Mouse (Mus musculus) large intestine, adult 2 months (tissue): ENCODE data around the gene Nxnl1. TPM values are rescaled to one million over a fixed set of nuclear protein-coding genes. Genes with fewer than 3 reads are reported as not detected.

Experiments used
- DNase-seq: peaks from one replicate; pipeline ENCODE4 v3.0.0-alpha.2; 2012; ENCODE audit warnings: low read depth, low spot score
- WGBS: fragments of 180-500 bp; shearing (Covaris S2); methylation state at CpG from one replicate; pipeline ENCODE4 v1.1.7; 2018; 5-methylcytosine and 5-hydroxymethylcytosine counted together
- polyA plus RNA-seq: library from polyadenylated mRNA; depleted of rRNA; stranded (reverse); fragments of >200 nt; gene quantifications from 2 replicates; pipeline ENCODE4 v1.2.3, GENCODE M21; 2012

The Nxnl1 gene
- polyA plus RNA-seq, 1 experiment, result not detected

DNA sequence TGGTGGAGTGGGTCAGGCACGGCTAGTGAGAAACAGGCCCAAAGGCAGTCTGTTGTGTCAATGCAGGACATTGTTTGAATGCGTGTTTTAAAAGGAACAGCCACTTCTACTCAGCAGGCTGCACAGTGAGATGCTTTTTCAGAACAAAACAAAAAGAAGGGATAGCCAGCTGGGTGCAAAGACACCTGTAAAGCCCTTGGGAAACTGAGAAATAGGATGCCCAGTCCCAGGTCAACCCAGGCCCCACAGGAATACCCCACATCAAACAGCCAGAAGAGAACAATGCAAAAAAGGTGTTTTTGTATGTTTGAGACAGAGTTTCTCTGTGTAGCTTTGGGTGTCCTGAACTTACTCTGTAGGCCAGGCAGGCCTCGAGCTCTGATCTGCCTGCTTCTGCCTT lies 22.4 kb upstream of the Nxnl1 start:
- WGBS, result 81% methylated on average over 3 of the region's 3 CpGs
- DNase-seq, result no peak

DNA sequence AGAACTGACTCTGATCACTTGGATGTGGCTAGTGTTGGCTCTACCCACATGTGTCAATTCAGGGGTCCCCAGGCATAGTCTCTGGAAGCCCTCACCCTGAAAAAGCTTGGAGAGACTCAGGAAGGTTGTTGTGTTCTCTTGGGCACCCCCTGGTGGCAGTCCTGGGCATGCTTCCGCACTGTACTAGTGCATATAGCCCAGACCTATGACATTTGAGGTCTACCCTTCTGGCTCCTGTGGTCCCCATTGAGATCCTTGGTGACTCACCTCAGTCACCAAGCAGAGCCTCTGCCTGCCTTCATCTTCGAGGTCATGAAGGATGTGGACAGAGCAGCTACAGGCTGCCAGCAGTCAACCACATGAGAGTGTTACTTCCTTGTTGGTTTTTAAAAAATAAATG lies 20.5 kb upstream of the Nxnl1 start:
- DNase-seq, result no peak
- 70% methylated on average over 2 of the region's 2 CpGs for WGBS

DNA sequence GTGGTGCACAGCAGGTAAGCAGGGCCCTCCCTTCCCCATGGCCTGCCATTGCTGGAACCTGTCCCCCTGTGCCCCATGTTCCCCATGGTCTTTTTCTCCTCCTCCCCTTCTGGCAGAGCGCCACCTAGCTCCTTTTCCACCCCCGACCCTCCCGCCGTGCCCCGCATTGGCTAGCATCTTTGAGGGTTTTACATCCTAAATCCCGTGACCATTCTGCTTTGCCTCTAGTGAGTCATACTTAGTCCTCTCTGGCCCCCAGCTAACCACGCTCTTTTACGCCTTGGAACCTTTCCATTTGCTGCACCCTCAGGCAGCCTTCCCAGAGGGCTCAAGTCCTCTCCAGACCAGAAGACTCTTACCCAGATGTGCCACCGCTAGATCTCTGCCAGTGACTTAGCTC lies 13.8 kb upstream of the Nxnl1 start:
- 71% methylated on average over 9 of the region's 9 CpGs for WGBS
- no peak for DNase-seq

DNA sequence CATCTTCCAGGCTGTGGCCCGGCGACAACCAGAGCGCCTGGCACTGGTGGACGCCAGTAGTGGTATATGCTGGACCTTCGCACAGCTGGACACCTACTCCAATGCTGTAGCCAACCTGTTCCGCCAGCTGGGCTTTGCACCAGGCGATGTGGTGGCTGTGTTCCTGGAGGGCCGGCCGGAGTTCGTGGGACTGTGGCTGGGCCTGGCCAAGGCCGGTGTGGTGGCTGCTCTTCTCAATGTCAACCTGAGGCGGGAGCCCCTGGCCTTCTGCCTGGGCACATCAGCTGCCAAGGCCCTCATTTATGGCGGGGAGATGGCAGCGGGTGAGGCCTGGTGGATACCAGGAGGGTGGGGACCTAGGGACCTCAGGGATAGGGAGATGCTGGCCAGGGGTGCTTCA lies 13.1 kb upstream of the Nxnl1 start:
- WGBS, result 71% methylated on average over 14 of the region's 14 CpGs
- no peak for DNase-seq

DNA sequence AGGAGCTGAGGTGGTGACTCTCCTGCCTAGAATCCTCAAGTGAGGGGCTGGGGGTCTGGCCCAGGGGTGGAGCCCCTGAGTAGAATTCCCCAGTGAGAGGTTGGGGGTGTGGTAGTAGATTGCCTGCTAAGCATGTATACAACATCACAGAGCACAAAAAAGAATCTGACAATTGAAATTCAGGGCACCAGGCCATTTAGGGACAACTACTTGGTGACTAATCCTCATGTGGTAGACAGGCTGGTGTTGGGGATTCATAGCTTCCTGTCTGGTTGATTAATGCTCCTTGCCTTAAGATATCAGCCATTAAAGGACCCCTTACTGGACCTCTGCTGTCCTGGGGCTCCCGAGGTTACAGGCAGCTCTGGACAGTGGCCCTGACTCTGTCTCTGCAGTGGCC lies 12.6 kb upstream of the Nxnl1 start:
- 81% methylated on average over 1 of the region's 1 CpGs for WGBS
- DNase-seq, result no peak

DNA sequence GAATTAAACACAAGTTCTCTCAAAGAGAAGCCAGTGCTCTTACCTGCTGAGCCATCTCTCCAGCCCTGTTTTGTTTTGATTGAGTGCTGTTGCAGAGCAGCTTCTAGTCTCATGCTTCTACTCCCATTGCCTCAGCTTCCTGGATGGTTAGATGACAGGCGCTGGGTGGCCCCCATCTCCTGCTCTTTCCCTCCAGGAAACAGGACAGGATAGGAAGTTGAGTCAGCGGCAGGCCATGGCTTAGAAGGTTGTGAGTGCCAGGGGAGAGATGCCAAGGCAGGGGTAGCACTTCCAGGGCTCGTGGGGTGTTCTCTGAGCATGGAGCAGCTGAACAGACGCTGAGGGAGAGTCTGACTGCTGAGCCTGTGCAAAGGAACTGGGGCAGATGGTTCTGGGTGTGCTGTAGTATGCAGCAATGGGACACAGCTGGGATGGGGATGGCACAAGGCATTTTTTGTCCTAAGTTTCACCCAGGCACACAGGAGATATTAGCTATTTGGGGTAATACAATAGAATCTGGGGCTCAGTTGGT lies 11.5 kb upstream of the Nxnl1 start:
- DNase-seq, result no peak
- WGBS, result 81% methylated on average over 4 of the region's 4 CpGs

DNA sequence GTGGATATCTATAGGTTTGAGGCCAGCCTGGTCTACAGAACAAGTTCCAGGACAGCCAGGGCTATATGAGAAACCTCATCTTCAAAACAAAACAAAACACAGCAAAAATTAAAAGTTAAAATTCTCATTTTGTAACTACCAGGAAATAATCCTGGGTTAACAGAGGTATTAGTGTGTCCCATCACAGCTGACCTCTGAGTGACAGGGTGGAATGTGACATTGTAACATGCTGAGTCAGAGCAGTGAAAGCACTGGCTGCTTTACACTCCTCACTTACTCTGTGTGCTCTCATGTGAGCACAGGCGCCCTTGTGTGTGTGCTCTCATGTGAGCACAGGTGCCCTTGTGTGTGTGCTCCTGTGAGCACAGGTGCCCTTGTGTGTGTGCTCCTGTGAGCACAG lies 8.6 kb upstream of the Nxnl1 start:
- DNase-seq, result no peak
- 38% methylated on average over 1 of the region's 1 CpGs for WGBS

DNA sequence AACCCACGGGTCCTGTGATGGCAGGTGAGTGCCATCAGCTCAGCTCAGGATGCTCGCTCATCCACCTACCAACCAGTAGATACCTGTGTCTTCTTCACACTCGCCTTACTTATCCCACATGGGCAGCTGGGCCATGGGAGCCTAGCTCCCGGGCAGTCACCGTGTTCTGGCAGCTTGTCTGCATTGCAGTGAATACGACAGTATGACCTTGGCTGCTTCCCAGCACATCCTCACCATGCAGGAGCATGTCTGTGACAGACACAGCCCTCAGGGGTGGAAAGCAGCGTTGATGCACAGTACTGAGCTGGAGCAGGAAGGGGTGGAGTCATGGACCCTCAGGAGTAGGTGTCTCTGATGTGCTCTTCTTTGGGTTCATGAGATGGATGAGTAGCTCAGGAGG lies 8.0 kb upstream of the Nxnl1 start:
- WGBS, result 65% methylated on average over 7 of the region's 7 CpGs
- no peak for DNase-seq

DNA sequence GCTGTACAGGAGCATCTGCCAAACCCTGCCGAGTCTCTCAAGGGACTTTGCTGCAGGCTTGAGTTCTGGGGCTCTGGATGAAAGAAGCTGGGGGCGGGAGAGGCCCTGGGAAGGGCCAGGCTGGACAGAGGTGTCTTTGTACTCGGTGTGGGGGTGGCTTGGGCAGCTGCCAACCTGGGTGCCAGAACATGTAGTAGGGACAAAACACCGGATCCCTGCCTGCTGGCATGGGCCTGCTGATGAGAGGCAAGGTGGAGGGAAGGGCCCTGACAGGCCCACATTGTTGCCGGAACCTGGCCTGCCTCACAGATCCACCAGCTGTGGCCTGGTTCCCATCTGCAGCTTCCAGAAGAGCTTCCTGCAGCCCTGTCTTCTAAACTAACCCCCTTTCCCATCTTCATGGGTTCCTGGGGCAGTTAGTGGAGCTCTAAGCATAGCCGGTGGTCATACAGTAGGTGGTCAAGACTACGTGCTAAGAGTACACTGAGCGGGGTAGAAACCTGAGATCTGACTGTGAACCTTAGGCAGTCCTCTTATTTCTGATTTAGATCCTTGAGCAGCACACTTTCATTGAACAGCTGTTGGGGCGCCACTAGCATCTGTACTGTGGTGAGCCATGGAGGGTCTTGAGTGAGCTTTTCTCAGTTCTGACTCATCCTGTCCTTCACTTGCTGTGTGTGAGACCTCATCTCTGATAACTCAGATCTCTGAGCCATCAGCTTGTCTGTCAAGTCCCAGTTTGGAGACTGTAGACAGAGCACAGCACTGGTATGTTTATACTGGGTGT lies 6.6 kb upstream of the Nxnl1 start:
- no peak for DNase-seq
- WGBS, result 46% methylated on average over 9 of the region's 9 CpGs

DNA sequence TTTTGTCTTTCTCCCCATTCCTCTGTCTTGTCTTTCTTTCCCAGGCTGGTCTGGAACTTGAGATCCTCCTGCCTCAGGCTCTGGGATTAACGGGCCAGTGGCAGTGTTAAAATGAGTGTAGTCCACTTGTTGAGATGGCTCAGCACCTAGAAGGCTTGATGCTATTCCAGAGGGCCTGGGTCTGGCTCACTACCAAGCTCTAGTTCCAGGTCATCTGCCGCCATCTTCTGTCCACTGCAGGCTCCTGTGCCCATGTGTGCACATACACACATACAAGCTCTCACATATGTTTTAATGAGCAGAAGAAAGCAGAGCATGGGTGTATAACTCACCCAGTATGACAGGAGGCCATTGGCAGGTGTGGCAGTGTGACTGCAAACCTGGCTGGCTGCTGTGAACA lies 5.7 kb upstream of the Nxnl1 start:
- DNase-seq, result no peak
- WGBS, result 64% methylated on average over 2 of the region's 2 CpGs

DNA sequence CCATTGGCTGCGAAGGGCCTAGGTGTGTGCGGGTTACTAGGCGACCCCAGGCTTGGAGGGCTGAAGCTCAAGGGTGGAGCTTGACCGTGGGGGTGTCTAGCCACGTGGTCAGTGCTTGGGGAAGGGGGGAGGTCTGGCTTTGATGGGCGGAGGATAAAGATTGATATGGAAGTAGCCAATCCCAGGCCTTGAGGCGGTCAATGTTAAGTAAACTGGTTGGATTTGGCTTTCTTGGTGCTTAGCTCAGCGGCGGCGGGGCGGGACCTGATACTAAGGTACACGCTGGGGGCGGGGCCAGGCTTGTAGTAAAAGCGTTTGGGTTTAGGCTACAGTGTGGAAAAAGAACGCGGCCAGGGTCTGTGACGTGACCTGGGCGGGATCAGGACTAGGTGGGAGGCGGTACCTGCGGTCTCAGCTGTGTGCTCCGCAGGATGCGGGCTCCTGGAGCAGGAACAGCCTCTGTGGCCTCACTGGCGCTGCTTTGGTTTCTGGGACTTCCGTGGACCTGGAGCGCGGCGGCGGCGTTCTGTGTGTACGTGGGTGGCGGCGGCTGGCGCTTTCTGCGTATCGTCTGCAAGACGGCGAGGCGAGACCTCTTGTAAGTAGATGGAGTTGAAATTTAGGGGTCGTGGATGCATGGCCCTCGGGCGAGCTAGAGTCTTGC lies 4.0 kb upstream of the Nxnl1 start:
- WGBS, result under 1% methylated on average over 41 of the region's 41 CpGs
- peak; percentile 95 for DNase-seq

DNA sequence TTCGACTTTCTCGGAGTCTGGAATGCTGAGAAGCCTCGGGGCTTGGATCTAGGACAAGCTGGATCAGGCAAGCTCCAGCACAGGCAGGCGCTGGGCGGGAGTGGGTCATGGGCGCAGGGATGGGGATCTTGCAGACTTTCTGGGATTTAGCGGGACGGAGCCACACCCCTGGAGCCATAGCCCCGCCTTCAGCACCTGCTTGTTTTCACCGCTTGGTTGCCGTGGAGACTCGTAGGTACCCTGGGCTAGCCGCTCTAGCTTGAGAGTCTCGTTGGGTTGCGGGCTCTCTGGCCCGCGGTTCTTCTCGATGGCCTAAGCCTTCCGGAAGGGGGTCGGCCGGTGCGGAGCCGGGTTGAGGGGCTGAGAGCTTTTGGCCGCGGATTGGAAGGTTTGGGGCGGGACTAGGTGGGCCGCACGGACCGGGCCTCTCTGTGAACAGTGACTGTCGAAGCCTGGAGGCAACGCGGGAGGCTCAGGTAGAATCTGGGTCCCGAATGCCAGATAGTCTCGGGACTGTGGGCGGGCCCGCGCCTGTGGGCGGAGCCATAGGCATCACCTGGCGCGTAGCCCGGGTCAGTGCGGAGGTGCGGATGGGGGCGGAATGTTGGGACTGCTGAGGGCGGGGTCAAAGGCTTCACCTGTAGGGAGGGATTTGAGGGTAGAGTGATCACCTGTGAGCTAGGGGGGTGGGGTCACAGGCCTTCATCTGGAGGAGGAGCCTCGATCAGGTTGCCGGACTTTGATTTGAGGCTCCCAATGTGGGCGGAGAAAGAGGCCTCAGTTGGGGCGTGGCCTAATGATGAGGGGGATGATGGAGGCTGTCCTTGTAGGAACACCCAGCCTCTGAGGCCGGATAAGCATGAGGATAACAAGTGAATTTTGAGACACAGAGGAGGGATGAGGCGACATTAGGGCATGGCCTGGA lies 3.2 kb upstream of the Nxnl1 start:
- 2% methylated on average over 51 of the region's 51 CpGs for WGBS
- DNase-seq, result peak; percentile 96

DNA sequence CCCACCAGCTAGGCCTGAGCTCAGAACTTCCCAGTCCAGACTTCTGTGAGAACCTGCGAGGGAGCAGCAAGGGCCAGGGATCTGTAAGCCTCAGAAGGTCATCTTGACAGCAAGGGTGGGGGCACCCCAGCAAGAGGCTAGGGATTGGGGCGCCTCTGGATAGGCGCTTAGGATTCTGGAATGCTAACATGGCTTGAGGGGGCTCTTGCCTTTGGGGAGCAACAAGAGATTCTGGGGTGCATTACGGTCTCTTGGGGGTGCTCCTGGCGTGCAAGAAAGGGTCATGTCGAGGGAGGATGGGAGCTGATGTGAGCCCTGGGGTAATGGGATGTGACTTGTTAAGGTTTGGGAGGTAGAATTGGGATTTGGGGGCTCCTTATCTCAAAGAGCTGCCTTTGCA lies 2.5 kb upstream of the Nxnl1 start:
- 30% methylated on average over 6 of the region's 6 CpGs for WGBS
- no peak for DNase-seq

DNA sequence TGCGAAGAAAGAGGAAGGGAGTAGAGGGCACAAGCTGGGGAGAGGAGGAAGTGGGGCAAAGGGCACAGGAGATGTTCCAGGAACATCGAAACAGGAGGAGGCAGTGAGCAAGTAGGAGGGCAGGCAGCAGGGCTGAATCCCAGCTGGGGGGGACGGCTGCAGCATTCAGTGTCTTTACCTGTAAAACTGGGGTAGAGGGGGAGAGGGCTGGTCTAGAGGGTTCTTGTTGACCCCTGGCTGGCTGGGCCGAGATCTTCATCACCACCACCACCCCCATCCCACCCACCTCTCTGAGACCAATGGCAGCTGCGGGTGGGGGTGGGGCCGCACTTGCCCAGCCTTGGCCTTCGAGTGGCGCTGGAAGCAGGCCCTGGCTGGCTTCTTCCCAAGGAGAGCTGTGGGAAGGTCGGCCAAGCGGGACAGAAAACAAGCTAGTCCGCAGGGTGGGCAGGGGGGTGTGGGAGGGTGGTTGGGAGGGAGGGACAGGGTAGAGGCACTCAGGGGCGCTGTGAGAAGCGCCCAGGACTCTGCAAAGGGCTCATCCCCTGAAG lies 2.1 kb upstream of the Nxnl1 start, which contains the start of gene Slc27a1:
Slc27a1 (plus strand) TSS at position 496 of the 551 bp plus-strand sequence.
- 16% methylated on average over 13 of the region's 13 CpGs for WGBS
- DNase-seq, result no peak

DNA sequence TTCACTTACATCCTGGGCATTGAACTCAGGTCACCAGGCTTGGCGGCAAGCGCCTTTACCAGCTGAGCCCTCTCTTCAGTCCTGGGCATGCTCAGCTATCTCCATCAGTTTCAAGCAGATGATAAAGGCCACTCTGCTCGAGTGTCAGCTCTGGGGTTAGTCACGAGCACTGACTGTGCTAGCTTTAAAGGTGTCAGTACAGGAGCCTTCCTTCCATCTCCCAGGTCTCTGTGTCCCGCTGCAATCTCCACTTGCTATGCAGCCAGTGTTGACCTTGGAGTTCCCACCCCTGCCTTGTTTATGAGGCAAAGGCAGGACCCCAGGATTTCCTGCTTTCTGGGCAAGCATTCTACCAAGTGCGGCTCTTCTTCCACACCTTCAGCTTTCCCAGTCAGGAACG lies 1.2 kb upstream of the Nxnl1 start:
- DNase-seq, result no peak
- whole genome bisulfite sequencing, result 72% methylated on average over 7 of the region's 7 CpGs

DNA sequence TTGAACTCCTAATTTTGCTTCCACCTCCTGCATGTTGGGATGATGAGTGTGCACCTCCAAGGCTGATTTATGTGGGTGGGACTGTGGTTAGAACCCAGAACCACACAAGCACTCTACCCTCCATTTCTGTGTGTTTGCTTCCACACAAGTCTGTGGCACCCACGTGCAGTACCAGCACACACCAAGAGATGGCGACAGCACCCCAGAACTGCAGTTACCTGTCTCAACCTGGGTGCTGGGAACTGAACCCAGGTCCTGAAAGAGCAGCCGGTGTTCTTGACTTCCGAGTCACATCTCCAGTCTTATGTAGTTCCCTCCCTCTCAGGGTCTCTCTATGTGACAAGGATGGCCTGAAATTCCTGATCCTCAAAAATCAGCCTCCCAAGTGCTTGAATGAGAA lies 2.4 kb downstream of the Nxnl1 start:
- 89% methylated on average over 4 of the region's 4 CpGs for WGBS
- no peak for DNase-seq

DNA sequence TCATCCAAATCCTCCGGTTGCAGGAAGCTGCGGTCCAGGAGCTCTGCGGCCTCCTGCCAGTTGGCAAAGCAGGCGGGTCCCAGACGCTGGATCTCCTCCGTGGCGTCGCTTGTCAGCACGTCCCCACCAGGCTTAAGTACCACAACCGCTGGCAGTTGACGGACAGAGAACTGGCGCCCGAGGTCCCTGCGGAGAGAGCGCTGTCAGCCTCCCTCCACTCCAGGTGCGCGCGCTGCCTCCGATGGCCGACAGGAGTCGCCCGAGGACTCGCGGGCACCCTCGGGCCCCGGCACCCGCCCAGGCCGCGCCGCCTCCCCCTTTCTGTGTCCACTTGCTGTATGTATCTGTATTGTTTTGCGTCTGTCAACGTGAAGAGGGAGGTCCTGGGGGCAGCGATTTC lies 3.6 kb downstream of the Nxnl1 start:
- DNase-seq, result no peak

DNA sequence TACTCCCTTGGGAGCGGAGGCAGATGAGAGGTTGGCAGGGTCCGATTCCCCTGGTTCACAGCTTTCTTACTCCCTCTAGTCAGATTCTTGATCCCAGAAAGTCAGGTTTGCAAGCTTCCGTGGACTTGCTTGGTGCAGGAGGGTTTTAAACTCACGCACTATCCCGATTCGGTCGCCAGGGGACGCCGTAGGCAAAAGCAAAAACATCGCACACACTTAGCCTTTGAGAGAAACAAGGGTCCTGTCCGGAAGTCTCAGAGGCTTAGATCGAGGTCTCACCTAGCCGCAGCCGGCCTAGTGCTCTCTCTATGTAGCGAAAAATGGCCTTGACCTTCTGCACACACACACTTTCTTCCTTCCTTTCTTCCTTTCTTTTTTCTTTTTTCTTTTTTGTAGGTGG lies 5.0 kb downstream of the Nxnl1 start:
- whole genome bisulfite sequencing, result 5% methylated on average over 15 of the region's 15 CpGs
- DNase-seq, result no peak

More for the DNA sequence above, 3.6 kb downstream of the Nxnl1 start:
- 1% methylated on average over 33 of the region's 33 CpGs for WGBS

DNA sequence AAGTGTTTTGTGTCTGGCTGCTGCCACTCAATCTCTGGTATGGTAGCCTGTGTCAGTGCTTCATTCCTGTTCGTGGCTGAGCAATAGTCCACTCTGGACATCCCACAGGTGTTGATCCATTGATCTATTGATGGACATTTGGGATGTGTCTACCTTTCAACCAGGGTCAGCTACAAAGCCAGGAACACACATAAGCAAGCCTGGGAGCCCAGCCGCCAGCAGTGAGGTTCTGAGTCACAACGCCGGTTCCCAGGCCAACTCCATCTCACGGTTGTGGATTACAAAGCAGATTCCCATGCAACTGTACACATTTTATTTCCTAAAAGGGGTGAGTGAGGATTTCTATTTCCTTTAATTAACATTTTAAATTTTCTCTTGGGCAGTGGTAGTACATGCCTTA lies 5.6 kb downstream of the Nxnl1 start:
- DNase-seq, result no peak
- 89% methylated on average over 5 of the region's 5 CpGs for WGBS

DNA sequence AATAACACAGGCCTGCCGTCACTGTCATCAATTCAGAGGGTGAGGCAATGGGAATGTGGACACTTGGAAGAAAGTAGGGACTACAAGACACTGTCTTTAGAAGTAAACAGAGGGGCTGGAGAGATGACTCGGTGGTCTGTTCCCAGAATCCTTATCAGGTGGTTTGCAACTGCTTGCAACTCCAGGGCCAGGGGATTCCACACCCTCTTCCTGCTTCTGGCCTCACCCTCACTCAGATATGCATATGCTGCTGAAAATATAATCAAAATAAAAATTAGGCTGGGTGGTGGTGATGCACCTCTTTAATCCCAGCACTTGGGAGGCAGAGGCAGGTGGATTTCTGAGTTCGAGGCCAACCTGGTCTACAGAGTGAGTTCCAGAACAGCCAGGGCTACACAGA lies 6.3 kb downstream of the Nxnl1 start:
- WGBS, result 78% methylated on average over 3 of the region's 3 CpGs
- no peak for DNase-seq
